Mouse (Mus musculus): ENCODE data around the gene Sec14l5. TPM values are rescaled to one million over a fixed set of nuclear protein-coding genes. Genes with fewer than 3 reads are reported as not detected.
"Not testable (repeated sequence)": the region's sequence is repeated elsewhere in the genome, so short reads cannot be mapped to it uniquely, and the experiment has no call there.

Gene Sec14l5
- total RNA-seq, 2 experiments from 2014 or later = 7.6 to 16.1 TPM

DNA sequence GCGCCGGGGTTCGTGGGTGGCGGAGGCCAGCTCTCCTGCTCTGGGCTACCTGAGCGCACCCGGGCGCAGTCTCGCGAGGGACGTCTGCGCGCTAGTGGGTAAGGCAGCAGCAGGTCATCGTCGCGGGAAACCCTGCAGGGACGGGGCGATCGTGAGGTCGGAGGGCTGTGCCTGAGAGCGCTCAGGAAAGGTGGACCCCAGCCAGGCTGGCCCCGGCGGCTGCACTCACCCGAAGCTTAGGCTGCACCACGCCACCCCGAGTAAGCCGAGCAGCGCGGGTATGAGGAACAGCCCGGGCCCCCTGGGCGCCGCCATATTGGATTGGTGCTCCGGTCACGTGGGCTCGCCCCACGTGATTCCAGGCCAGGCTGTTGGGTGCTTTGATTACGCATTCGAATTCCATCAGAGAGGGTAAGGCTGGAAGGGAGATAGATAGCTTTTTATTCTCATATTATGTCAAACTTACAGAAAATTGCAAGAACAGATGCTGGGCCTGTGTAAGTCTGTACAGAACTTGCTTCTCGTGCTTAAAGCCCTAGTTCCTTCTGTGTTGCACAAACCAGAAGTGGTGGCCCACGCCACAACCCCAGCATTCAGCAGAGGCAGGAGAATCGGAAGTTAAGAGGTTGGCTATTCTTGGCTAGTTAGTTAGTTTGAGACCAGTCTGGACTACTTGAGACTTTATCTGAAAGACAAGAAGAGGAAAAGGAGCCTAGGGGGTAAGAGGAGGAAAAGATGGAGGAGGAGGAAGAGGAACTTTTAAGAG is 56.9 kb downstream of the Sec14l5 start, which contains the start of gene Nagpa:
TSS of gene Nagpa (minus strand) at position 345 of the 766 bp plus-strand sequence.
- DNase-seq = peak; percentile 89
- intact Hi-C loops (cut with DNase I) = loop anchor here (2.0 kb wide), 1 partner anchor 39 kb away; no protein-coding TSS in a partner anchor
- Histone ChIP-seq H3K27ac (peak within 1 kb of the TSS; percentile 83), H3K4me3 (peak within 1 kb of the TSS; percentile 94)
- TF ChIP-seq CTCF (IDR thresholded peaks at IDR 0.05) = no peak

DNA sequence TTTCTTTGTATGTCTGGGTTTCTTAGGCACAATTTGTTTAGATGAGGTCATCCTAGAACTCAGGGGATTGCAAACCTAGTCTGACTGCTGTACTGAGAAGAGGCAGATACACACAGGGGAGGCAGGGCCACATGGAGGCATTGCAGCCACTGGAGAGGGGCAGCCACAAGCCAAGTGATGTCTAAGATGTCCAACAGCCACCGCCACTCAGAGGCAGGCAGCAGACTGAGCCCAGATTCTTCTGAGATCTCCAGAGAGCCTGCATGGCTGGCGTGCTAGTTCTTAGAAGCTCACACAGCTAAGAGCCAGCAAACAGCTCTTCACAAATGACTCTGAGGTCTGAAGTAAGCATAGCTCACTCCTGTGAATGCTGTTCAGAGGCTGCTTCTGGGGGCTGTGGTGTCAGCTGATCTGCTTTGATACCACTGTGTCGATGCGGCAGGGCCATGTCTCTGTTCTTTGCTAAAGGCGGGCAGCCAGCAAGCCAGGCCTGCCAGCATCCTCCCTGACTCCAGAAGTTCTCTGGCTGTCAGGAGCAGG is 58.6 kb downstream of the Sec14l5 start:
- no peak for TF ChIP-seq CTCF (IDR thresholded peaks at IDR 0.05)
- DNase-seq = no peak

DNA sequence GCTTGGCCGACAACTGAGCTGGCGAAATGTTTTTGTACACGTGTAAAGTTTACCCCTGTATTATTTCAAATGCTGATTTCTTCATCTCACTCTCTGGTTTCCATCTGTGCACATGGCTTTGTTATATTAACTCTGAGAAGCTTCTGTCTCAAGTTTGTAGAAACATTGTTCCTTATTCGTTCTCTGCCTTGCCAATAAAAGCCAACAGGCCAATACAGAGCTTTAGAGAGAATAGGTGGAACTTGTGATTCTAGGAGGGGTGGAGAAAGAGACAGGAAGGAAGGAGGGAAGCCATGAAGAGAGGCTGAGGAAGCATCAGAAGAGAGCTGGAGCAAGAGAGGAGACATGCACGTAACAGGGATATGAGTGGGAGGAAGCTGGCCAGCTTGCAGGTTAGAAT is 59.1 kb downstream of the Sec14l5 start:
- TF ChIP-seq CTCF (IDR thresholded peaks at IDR 0.05) = no peak
- Histone ChIP-seq H3K27ac (no peak overlapping the region), H3K4me3 (no peak overlapping the region)
- intact Hi-C loops (cut with DNase I) = no loop called here
- no peak for DNase-seq

More for the DNA sequence above, 58.6 kb downstream of the Sec14l5 start:
- intact Hi-C loops (cut with DNase I) = no loop called here
- H3K27ac ChIP-seq = no peak overlapping the region
- no peak overlapping the region for H3K4me3 ChIP-seq

DNA sequence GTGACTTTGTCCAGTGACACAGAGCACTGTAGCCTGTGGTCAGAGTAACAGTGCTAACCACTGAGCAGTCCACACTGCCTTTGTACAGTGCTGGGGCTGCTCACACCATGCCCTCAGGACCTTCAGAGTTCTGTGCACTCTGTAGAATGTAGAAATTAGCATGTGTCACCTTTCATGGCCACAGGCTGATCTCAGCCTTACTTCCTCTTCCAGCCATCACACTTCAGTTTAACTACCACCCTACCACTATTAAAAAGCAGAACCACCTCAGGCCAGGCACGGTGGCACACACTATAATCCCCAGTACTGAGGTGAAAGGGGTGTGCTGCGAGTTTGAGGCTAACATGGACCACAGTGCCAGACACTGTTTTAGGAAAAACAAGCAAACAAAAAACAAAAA is 63.5 kb downstream of the Sec14l5 start:
- no peak overlapping the region for H3K27ac ChIP-seq
- H3K4me3 ChIP-seq = no peak overlapping the region
- DNase-seq = no peak
- TF ChIP-seq CTCF (IDR thresholded peaks at IDR 0.05) = no peak
- intact Hi-C loops (cut with DNase I) = no loop called here

DNA sequence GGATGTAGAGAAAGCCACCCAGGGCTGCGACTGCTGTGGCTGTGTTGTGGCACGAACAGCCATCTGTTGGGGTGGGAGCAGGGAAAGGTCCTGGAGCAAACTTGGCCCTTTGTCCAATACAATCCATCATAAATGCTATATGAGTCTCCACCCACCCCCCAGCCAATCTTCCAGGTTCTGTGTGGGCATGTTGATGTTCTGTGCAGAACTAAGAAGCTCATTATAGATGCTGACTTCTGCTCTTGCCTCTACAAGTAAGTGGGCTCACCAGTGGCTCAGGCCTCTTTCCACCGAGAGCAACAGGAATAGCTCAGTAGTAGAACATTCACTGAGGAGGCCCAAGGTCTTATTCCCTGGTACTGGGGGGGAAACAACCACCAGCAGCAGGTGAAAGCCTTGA is 65.2 kb downstream of the Sec14l5 start:
- no peak for DNase-seq
- intact Hi-C loops (cut with DNase I) = no loop called here
- no peak for TF ChIP-seq CTCF (IDR thresholded peaks at IDR 0.05)
- Histone ChIP-seq H3K27ac (no peak overlapping the region), H3K4me3 (no peak overlapping the region)

DNA sequence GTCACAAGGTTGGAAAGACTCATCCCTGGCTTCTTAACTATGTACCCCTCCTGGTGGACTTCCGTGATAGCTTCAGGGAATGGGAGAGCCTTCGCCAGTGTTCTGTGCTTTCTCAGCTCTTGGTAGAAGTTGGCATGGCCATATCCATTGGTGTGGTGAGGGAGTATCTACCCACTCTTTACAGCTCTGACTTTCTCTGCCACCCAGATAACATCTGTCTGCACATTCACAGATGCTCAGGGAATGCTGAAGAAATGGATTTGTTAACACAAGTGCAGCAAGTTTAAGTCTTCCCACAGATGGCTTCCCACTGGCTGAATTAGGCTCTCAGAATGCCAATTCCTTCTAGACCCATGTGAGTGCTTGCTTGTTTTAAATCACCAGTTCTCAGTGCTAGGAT is 67.2 kb downstream of the Sec14l5 start:
- H3K27ac ChIP-seq = no peak overlapping the region
- intact Hi-C loops (cut with DNase I) = no loop called here
- TF ChIP-seq CTCF (IDR thresholded peaks at IDR 0.05) = no peak
- H3K4me3 ChIP-seq = no peak overlapping the region
- no peak for DNase-seq

DNA sequence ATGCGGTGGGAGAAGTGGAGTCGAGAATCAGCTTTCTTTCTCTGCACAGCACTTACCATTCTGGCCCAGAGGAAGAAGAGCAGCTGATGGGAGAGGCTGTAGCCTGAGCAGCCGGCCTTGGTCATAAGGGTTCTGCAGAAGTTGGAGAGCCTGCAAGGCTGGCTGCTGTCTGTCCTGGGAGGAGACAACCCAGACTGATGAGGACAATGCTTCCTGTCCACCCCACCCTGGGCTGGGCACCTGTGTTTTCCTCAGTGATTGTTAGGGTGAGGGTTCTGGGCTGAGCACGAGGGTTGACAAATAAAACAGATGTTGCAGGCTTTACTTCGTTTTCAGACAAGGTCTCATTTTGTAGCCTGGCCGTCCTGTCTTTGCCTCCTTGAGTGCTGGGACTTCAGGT is 69.8 kb downstream of the Sec14l5 start:
- Histone ChIP-seq H3K27ac (no peak overlapping the region), H3K4me3 (no peak overlapping the region)
- no peak for DNase-seq
- no peak for TF ChIP-seq CTCF (IDR thresholded peaks at IDR 0.05)
- intact Hi-C loops (cut with DNase I) = no loop called here

DNA sequence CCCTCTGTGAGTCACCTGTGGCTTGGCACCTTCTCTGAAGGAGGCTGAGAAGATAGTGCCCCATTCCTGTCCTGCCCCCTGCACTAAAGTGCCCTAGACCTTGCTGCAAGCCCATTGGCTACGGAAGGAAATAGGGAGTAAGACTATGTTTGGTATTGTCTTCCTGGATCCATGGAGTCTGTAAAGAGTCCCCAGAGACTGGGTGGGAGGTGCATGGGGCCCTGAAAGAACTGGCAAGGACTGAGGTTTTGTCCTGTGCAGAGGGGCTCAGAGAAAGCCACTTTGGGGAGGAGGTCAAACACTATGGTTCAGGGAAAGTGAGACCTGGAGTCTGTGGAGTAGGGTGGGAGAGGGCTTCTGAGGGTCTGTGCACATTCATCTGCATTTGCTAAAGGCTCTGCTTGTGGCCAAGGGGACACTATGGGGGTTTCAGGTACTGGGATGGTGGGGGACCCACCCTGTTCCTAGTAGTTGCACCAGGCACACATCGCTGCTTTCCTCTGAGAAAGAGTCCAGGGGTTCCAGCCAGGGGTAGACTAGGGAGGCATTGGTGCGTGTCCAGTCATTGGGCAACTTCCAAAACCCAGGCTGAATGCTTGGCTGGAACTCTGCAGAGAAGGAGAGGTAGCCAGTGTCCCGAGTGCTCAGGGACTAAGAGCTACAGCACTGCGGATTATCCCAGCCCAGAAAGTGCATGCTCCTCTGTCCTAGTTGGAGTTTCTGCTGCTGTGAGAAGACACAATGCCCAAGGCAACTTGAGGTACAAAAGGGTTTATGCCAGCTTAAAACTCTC is 70.6 kb downstream of the Sec14l5 start:
- intact Hi-C loops (cut with DNase I) = no loop called here
- DNase-seq = no peak
- TF ChIP-seq CTCF (IDR thresholded peaks at IDR 0.05) = no peak

DNA sequence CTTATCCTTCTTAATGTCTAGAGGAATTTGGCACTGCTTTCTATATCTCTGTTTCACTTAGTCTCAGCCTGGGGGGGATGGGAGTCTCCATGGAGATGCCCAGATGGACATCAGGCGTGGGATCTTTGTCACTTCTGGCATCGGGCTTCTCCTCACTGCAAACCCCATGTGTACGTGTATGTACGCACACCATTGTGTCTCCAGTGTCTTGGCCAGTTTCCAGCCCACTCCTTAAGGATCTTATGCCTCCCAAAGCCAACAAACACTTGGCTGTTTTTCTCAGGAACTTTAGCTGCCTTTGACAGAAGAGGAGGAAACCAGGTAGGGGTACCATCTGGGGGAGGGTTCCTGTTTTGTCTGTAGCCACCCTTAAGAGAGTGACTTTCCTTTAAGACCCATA is 74.5 kb downstream of the Sec14l5 start:
- no peak for DNase-seq
- Histone ChIP-seq H3K27ac (peak overlapping the region; percentile 38), H3K4me3 (peak overlapping the region; percentile 64)
- no peak for TF ChIP-seq CTCF (IDR thresholded peaks at IDR 0.05)
- intact Hi-C loops (cut with DNase I) = no loop called here

More for the DNA sequence above, 70.6 kb downstream of the Sec14l5 start:
- Histone ChIP-seq H3K27ac (no peak overlapping the region), H3K4me3 (no peak overlapping the region)

DNA sequence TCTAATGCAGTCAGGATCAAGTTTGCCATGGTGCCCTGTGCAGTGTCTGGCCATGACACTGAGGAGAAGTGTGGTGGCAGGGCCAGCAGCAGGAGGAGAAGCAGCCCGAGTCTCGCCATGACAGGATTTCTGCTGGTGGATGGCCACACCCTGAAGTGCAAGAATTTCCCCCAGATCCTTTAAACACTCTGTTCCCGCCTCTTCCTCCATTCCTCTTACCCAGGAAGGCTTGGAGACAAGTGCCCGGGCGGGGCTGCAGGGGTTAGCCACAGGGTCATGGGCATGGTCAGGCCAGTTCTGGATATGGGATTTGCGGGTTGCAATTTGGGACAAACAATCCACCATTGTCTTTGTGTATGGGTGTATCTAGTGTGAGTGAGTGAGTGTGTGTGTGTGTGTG is 75.2 kb downstream of the Sec14l5 start, which contains the start of gene AU021092:
TSS of gene AU021092 (minus strand) at position 160 of the 400 bp plus-strand sequence.
- intact Hi-C loops (cut with DNase I) = no loop called here
- Histone ChIP-seq H3K4me3 (peak within 1 kb of the TSS; percentile 64), H3K27ac (peak within 1 kb of the TSS; percentile 38)
- DNase-seq = no peak
- no peak for TF ChIP-seq CTCF (IDR thresholded peaks at IDR 0.05)

DNA sequence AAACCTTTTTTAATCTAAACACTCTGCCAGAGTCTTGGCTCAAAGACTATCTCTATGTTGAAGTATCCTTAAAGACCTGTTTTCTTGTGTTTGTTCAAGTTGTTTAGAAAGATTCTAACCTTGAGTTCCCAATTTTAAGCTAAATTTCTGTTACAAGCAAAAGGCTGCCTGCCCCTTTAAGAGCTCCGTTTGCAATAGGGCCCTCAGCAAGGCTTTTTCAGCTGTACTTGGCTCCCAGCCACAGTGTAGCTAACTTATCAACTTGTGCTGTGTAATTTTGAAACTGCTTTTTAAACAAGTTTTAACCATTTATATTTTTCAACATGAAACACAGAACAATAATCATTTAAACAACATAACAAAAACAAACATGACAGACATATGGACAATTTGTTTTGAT is 79.6 kb downstream of the Sec14l5 start:
- H3K27ac ChIP-seq; DNase-seq; H3K4me3 ChIP-seq; intact Hi-C loops (cut with DNase I): not testable (repeated sequence)

DNA sequence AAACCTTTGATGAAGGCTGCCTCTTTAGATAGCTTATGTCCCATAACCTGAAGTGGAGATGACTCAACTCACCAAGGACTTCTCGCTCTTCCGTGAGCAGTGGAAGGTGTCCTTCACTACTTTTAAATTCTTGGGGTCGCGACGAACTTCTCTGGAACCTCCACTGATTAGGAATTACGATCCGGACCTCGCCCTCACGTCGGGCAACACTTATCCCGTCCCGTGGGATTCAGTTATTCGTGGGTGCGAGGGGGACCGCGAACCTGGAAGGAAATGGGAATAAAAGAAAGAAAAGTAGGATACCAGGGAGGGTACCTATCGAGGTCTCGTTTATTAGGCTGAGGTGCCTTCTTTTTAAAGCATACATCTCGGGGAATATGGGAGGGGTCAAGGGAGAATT is 80.6 kb downstream of the Sec14l5 start:
- intact Hi-C loops (cut with DNase I); H3K4me3 ChIP-seq; DNase-seq; H3K27ac ChIP-seq: not testable (repeated sequence)

DNA sequence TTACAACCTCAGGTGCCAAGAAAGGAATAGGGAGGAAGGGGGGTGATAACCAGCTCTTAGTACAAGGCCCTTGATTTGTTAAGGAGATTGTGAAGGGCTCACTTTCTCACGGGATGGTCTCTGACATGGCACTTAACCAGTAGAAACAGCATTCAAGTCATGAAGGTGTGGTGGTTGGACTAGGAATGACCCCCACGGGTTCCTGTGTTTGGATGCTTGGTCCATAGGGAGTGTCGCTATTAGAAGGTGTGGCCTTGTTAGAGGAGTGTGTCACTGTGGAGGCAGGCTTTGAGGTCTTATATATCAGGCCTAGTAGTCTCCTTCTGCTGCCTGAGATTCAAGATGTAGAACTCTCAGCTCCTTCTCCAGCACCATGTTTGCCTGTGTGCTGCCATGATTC is 81.2 kb downstream of the Sec14l5 start:
- intact Hi-C loops (cut with DNase I); DNase-seq; H3K4me3 ChIP-seq; H3K27ac ChIP-seq: not testable (repeated sequence)
